Mouse (Mus musculus): ENCODE data around the gene Rmi1. TPM values are rescaled to one million over a fixed set of nuclear protein-coding genes. Genes with fewer than 3 reads are reported as not detected.
"Not testable (repeated sequence)": the region's sequence is repeated elsewhere in the genome, so short reads cannot be mapped to it uniquely, and the experiment has no call there.

The Rmi1 gene
- polyA plus RNA-seq, 1 experiment from 2014 or later = 30.9 TPM

DNA sequence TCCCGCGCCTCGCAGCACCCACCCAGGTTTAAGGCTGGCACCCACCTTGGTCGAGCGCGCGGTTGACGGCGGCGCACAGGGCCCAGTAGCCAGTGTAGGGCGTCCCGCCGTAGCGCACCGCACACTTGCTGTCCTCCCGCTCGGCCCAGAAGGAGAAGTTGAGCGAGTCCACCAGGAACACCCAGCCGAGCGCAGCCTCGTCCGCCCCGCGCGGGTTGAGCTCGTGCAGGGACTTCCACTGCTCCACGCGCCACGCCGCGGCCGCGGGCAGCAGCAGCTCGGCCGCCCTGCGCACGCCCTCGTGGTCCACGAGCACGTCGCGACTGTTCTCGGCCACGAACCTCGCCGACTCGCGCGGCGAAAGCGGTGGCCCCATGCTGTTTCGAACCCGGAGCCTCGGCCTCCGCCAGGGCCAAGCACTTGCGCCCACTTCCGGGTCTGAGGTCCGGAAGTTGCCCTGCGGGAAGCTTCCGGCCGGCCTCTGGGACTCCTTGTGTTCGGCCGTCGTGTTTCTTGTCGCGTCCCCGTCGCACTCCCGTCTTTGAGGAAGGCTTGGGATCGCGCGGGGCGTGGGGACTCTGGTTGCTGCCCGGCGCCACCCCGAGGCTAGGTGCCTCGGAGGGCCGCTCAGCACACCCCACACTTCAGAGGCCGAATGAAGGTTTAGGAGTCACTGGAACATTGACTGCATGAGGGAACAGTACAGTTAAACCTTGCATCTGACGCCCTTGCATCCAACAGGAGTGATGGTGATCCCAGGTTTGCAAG, 17.1 kb upstream of the Rmi1 start, which contains the start of gene 2210016F16Rik:
2210016F16Rik (minus strand) TSS at position 447 of the 768 bp plus-strand sequence.
- H3K27ac ChIP-seq = peak within 1 kb of the TSS; percentile 90
- peak; percentile 83 for DNase-seq (ENCODE audit: low spot score)
- H3K4me1 ChIP-seq = peaks cover 15% of the 10 kb centered on the region
- WGBS = 4% methylated on average over 76 of the region's 80 CpGs
- H3K27me3 ChIP-seq (ENCODE audit: low read depth, poor library complexity, severe bottlenecking) = no peaks in the 10 kb centered on the region
- H3K36me3 ChIP-seq = peaks cover 36% of the 10 kb centered on the region
- peak within 1 kb of the TSS; percentile 87 for H3K4me3 ChIP-seq
- H3K9me3 ChIP-seq (replicated peaks) = peaks cover 12% of the 10 kb centered on the region

DNA sequence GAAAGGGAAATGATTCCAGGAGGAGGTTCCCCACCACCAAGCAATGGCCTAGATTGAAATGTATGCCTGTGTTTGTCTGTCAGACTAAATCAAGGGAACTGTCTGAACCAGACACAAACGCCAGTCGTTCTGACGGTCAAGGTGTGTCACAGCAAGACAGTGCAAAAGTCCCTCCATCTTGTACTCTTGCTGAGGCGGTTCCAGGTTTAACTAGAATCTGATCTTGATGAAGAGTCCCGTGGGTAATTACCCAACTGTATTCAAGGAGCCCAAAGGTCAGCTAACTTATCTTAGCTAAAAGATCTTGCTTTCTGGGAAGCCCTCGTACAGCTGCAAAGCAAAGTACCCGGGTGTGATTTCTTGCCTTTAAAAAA, 16.5 kb upstream of the Rmi1 start:
- peak overlapping the region; percentile 87 for H3K4me3 ChIP-seq
- H3K9me3 ChIP-seq (replicated peaks) = peaks cover 8% of the 10 kb centered on the region; the same call in 1 of the 2 replicates
- H3K4me1 ChIP-seq = peaks cover 15% of the 10 kb centered on the region
- peak overlapping the region; percentile 90 for H3K27ac ChIP-seq
- 87% methylated on average over 7 of the region's 7 CpGs for WGBS
- no peaks in the 10 kb centered on the region for H3K27me3 ChIP-seq (ENCODE audit: low read depth, poor library complexity, severe bottlenecking)
- DNase-seq (ENCODE audit: low spot score) = no peak
- H3K36me3 ChIP-seq = peaks cover 36% of the 10 kb centered on the region

GRCm38 (mm10) chr13:58387948-58388347, 14.1 kb upstream of the Rmi1 start:
- 15% methylated on average over 7 of the region's 7 CpGs for WGBS

DNA sequence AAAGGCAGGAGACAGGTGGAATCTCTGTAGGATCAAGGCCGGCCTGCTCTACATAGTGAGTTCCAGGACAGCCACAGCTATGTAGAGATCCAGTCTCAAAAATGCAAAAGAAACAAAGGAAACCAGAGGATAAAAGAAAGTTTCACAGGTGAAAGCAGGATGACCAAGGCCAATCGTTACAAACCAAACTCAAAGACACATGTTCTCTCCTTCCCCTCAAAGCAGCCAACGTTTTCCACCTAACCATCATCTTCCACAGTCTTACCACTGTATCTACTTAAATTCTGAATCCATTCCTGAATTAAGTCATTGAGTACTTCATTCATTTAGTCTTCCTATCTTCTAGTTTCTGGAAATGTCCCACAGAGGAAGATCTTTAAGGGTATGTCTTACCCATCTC, 13.7 kb upstream of the Rmi1 start:
- no peak for DNase-seq (ENCODE audit: low spot score)
- Histone ChIP-seq H3K27ac (no peak overlapping the region), H3K4me3 (no peak overlapping the region), H3K4me1 (peaks cover 15% of the 10 kb centered on the region), H3K36me3 (peaks cover 35% of the 10 kb centered on the region), H3K27me3 (ENCODE audit: low read depth, poor library complexity, severe bottlenecking) (no peaks in the 10 kb centered on the region), H3K9me3 (replicated peaks) (no peaks in the 10 kb centered on the region)
- 51% methylated on average over 3 of the region's 3 CpGs for WGBS

More at GRCm38 (mm10) chr13:58387948-58388347, 14.1 kb upstream of the Rmi1 start:
- Histone ChIP-seq H3K4me1 (peaks cover 15% of the 10 kb centered on the region), H3K9me3 (replicated peaks) (no peaks in the 10 kb centered on the region), H3K27ac (no peak overlapping the region), H3K36me3 (peaks cover 34% of the 10 kb centered on the region), H3K4me3 (no peak overlapping the region), H3K27me3 (ENCODE audit: low read depth, poor library complexity, severe bottlenecking) (no peaks in the 10 kb centered on the region)
- peak; percentile 74 for DNase-seq (ENCODE audit: low spot score)

- Histone ChIP-seq H3K27ac (no peak overlapping the region), H3K27me3 (ENCODE audit: low read depth, poor library complexity, severe bottlenecking) (no peaks in the 10 kb centered on the region), H3K36me3 (peaks cover 46% of the 10 kb centered on the region), H3K4me3 (no peak overlapping the region), H3K9me3 (replicated peaks) (no peaks in the 10 kb centered on the region), H3K4me1 (peaks cover 10% of the 10 kb centered on the region)
- WGBS = 85% methylated on average over 2 of the region's 2 CpGs
- no peak for DNase-seq (ENCODE audit: low spot score)
Observed at GRCm38 (mm10) chr13:58389324-58389951, 12.6 kb upstream of the Rmi1 start.

- H3K4me1 ChIP-seq; H3K27ac ChIP-seq; H3K27me3 ChIP-seq (ENCODE audit: low read depth, poor library complexity, severe bottlenecking); H3K4me3 ChIP-seq; DNase-seq (ENCODE audit: low spot score); H3K9me3 ChIP-seq (replicated peaks): not testable (repeated sequence)
- 87% methylated on average over 11 of the region's 11 CpGs for WGBS
- H3K36me3 ChIP-seq = peaks cover 95% of the 10 kb centered on the region
Observed at GRCm38 (mm10) chr13:58394392-58394791, 7.7 kb upstream of the Rmi1 start.

GRCm38 (mm10) chr13:58397651-58398050, 4.4 kb upstream of the Rmi1 start:
- no peaks in the 10 kb centered on the region for H3K9me3 ChIP-seq (replicated peaks)
- no peaks in the 10 kb centered on the region for H3K27me3 ChIP-seq (ENCODE audit: low read depth, poor library complexity, severe bottlenecking)
- 96% methylated on average over 13 of the region's 13 CpGs for WGBS
- H3K4me1 ChIP-seq = 0 out of 2 replicates have a peak, but pooled peaks cover 8% of the 10 kb centered on the region
- no peak overlapping the region for H3K4me3 ChIP-seq
- no peak overlapping the region for H3K27ac ChIP-seq
- H3K36me3 ChIP-seq = peaks cover 77% of the 10 kb centered on the region
- DNase-seq (ENCODE audit: low spot score) = no peak

- Histone ChIP-seq H3K27me3 (ENCODE audit: low read depth, poor library complexity, severe bottlenecking) (no peaks in the 10 kb centered on the region), H3K36me3 (peaks cover 48% of the 10 kb centered on the region), H3K27ac (peak overlapping the region; percentile 100), H3K9me3 (replicated peaks) (no peaks in the 10 kb centered on the region), H3K4me1 (0 out of 2 replicates have a peak, but pooled peaks cover 8% of the 10 kb centered on the region), H3K4me3 (peak overlapping the region; percentile 97)
- WGBS = 2% methylated on average over 11 of the region's 11 CpGs
- DNase-seq (ENCODE audit: low spot score) = no peak
Observed at GRCm38 (mm10) chr13:58400576-58400975, 1.5 kb upstream of the Rmi1 start.

DNA sequence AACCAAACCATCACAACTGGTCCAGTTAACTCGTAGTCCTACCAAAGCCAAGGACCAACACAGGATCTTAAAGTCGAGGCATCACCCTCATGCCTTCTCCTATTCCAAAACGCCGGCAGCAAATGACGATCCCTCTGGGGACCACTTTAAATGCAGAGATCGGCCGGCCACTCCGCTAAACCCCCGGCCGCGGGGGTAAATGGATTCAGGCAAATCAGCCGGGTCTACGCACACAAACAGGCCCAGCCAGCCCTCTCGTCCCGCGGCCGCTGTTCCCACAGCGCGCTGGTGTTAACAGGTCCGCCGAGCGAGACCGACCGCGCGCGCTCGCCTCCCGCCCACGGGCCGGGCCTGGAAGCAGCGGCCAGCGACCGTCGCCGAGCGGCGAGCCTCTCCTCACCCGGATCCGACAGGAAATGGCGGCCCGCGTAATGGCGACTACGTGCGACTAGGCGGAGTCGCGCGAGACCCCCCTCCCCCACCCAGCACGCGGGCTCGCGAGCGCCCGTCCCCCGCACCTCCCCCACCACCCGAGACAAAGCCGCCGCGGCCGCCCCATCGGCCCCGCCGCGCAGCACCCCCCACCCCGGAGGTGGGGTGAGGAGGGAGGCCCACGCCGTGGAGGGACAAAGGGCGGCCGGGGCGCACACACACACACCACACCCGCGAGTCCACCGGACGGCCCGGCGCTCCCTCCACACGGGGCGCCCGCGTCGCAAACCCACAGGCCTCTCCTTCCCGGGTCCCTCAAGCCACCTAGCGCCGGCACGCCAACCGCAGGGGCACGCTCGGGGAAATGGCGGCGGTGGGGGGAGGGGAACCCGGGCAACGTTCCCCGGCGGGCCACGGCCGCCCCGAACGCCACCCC, 679 bp upstream of the Rmi1 start:
- Histone ChIP-seq H3K4me3 (peak overlapping the region; percentile 97), H3K27ac (peak overlapping the region; percentile 100), H3K27me3 (ENCODE audit: low read depth, poor library complexity, severe bottlenecking) (no peaks in the 10 kb centered on the region), H3K9me3 (replicated peaks) (no peaks in the 10 kb centered on the region), H3K36me3 (peaks cover 41% of the 10 kb centered on the region), H3K4me1 (0 out of 2 replicates have a peak, but pooled peaks cover 8% of the 10 kb centered on the region)
- WGBS = under 1% methylated on average over 84 of the region's 100 CpGs
- peak; percentile 89 for DNase-seq (ENCODE audit: low spot score)

DNA sequence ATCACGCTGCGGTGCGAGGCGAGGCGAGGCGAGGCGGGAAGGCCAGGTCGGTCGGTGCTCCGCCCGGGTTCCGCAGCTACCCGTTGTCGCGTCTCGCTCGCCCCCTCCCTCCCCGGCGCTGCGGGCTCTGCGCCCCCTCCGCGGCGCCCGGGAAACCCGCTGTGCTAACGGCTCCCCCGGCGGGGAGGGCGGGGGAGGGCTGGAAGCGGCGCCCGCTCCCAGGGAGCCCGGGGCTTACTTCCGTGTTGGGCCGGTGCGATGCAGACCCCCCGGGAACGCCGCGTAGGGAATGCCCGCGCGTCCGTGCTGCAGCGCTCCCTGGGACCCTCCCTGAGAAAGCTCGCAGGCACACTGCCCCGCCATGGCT, 679 bp downstream of the Rmi1 start:
- peaks cover 39% of the 10 kb centered on the region for H3K36me3 ChIP-seq
- H3K27ac ChIP-seq = peak overlapping the region; percentile 100
- H3K27me3 ChIP-seq (ENCODE audit: low read depth, poor library complexity, severe bottlenecking) = no peaks in the 10 kb centered on the region
- H3K4me3 ChIP-seq = peak overlapping the region; percentile 97
- DNase-seq (ENCODE audit: low spot score) = no peak
- H3K9me3 ChIP-seq (replicated peaks) = no peaks in the 10 kb centered on the region
- WGBS = under 1% methylated on average over 47 of the region's 48 CpGs
- 0 out of 2 replicates have a peak, but pooled peaks cover 8% of the 10 kb centered on the region for H3K4me1 ChIP-seq

DNA sequence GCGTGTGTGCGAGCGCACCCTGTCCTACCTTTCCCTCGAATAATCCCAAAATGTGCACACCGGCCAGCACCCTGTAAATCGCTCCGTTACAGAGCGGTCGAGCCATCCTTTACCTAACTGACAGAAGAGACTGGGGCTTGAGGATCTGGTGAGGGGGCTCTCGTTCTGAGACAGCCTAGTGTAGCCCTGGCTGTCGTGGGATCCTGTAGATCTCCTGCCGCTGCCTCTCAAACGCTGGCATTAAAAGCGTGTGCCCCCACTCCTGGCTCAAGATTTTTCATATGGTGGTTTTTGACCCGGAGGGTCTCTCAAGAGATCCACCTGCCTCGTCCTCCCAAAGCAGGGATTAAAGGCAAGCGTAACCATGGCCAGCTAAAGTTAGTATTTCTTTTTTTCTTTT, 1.2 kb downstream of the Rmi1 start, which contains the start of gene Hnrnpk:
Hnrnpk (minus strand) TSS at position 101 of the 400 bp plus-strand sequence.
- peak within 1 kb of the TSS; percentile 97 for H3K4me3 ChIP-seq
- peak within 1 kb of the TSS; percentile 100 for H3K27ac ChIP-seq
- DNase-seq (ENCODE audit: low spot score); H3K27me3 ChIP-seq (ENCODE audit: low read depth, poor library complexity, severe bottlenecking); H3K9me3 ChIP-seq (replicated peaks); H3K4me1 ChIP-seq: not testable (repeated sequence)
- H3K36me3 ChIP-seq = peaks cover 33% of the 10 kb centered on the region
- WGBS = 9% methylated on average over 17 of the region's 17 CpGs

DNA sequence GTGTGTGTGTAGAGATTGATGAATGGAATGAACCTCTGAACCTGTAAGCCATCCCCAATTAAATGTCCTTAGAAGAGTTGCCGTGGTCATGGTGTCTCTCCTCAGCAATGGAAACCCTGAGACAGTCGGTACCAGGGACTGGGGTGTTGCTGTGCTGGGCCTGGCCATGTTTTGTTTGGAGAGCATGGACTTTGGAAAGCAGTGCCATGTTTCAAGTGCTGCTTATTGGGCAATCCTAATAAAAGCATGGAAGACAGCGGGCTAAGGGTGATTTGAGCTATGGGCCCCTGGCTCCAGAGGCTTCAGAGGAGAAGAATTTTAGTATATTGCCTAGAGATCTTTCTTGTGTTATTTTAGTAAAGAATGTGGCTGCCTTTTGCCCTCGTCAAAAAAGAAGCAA, 9.0 kb downstream of the Rmi1 start:
- DNase-seq (ENCODE audit: low spot score) = no peak
- Histone ChIP-seq H3K9me3 (replicated peaks) (no peaks in the 10 kb centered on the region), H3K36me3 (peaks cover 44% of the 10 kb centered on the region), H3K4me3 (no peak overlapping the region), H3K27ac (no peak overlapping the region), H3K4me1 (0 out of 2 replicates have a peak, but pooled peaks cover 5% of the 10 kb centered on the region), H3K27me3 (ENCODE audit: low read depth, poor library complexity, severe bottlenecking) (no peaks in the 10 kb centered on the region)
- 94% methylated on average over 4 of the region's 4 CpGs for WGBS
